Mouse (Mus musculus): ENCODE measurements around the gene Opcml.

DNA sequence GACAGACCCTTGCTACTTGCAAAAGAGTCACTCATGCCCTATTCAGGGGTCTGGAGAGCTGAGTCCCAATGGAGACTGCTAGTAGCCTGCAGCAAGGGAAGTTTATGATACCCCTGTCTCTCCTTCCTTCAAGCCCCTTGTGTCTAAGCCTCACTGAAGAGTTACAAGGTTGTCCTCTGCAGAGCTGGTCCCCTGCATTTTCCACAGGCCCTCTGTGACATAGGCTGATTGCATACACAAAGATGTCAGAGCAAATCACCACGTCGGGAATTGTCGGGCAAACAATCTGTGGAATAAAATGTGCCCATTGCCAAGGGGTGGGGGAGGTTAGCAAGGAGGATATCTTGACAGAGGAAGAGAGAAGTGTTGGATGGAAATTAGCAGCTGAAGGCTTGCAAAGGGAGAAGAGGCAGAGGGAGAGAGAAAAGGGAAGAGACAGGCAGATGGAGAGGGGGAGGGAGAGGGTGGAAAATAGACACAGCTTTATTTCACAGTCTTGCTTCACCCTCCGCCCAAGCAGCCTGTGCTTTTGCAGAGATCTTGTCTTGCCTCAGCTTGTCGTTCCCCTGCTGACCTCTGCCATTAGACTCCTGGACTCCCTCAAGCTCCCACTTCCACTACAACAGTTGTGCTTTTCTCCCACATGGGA lies 596.1 kb downstream of the Opcml start:
- TF ChIP-seq CTCF (IDR thresholded peaks at IDR 0.05; ENCODE audit: control insufficient read depth, insufficient read depth, low read length) (no peak), POLR2A (IDR thresholded peaks at IDR 0.05; ENCODE audit: borderline replicate concordance, control insufficient read depth, low read depth, low read length) (no peak)
